Mouse (Mus musculus): Measurements from ENCODE around the gene Gsdma2. TPM values are rescaled to one million over a fixed set of nuclear protein-coding genes. Genes with fewer than 3 reads are reported as not detected.

Gsdma2 gene
- polyA plus RNA-seq, 1 experiment from 2014 or later: not detected

DNA sequence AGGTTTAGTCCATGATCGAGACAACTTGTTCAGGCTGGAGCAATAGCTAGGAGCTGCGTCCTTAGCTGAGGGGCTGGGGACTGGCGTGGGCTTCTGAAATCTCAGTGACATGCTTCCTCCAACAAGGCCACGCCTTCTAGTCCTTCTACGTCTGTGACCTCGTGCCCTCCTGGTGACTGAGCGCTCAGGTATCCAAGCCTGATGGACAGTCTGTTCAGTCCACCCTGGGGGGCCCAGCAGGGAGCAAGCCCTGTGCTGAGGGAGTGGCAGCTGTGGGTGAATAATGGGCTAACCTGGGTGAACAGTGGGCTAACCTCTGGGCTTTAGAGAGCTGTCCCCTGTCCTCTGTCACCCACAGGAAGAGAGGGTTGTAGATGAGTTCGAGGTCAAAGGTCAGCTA, 41.5 kb downstream of the Gsdma2 start:
- Histone ChIP-seq H3K27ac (ENCODE audit: low read depth, low read length) (no peak overlapping the region), H3K27me3 (replicated peaks; ENCODE audit: control insufficient read depth, insufficient read depth, low read length) (no peaks in the 10 kb centered on the region), H3K4me2 (ENCODE audit: low read length) (no peak overlapping the region), H3K4me1 (ENCODE audit: control insufficient read depth, insufficient read depth, low read length) (peaks cover 8% of the 10 kb centered on the region), H3K9ac (ENCODE audit: low read length) (no peak overlapping the region), H3K36me3 (ENCODE audit: control insufficient read depth, insufficient read depth, low read length) (peaks cover 75% of the 10 kb centered on the region), H3K4me3 (ENCODE audit: low read depth, low read length) (no peak overlapping the region), H3K9me3 (replicated peaks; ENCODE audit: control insufficient read depth, low read length) (no peaks in the 10 kb centered on the region)
- no peak for ATAC-seq
- WGBS: 85% methylated on average over 8 of the region's 8 CpGs
- DNase-seq (ENCODE audit: low spot score): no peak

GRCm38 (mm10) chr11:98693201-98693600, 46.6 kb downstream of the Gsdma2 start:
- Histone ChIP-seq H3K4me3 (ENCODE audit: low read depth, low read length) (no peak overlapping the region), H3K9ac (ENCODE audit: low read length) (no peak overlapping the region), H3K27me3 (replicated peaks; ENCODE audit: control insufficient read depth, insufficient read depth, low read length) (no peaks in the 10 kb centered on the region), H3K4me2 (ENCODE audit: low read length) (no peak overlapping the region), H3K36me3 (ENCODE audit: control insufficient read depth, insufficient read depth, low read length) (peaks cover 74% of the 10 kb centered on the region), H3K4me1 (ENCODE audit: control insufficient read depth, insufficient read depth, low read length) (no peaks in the 10 kb centered on the region), H3K9me3 (replicated peaks; ENCODE audit: control insufficient read depth, low read length) (no peaks in the 10 kb centered on the region), H3K27ac (ENCODE audit: low read depth, low read length) (no peak overlapping the region)
- DNase-seq (ENCODE audit: low spot score) (no peak), ATAC-seq (no peak)
- 76% methylated on average over 13 of the region's 13 CpGs for WGBS

GRCm38 (mm10) chr11:98693746-98694145, 47.2 kb downstream of the Gsdma2 start:
- no peak overlapping the region for H3K4me3 ChIP-seq (ENCODE audit: low read depth, low read length)
- no peak overlapping the region for H3K4me2 ChIP-seq (ENCODE audit: low read length)
- H3K27ac ChIP-seq (ENCODE audit: low read depth, low read length): no peak overlapping the region
- DNase-seq (ENCODE audit: low spot score) (no peak), ATAC-seq (no peak)
- H3K9me3 ChIP-seq (replicated peaks; ENCODE audit: control insufficient read depth, low read length): no peaks in the 10 kb centered on the region
- peaks cover 71% of the 10 kb centered on the region for H3K36me3 ChIP-seq (ENCODE audit: control insufficient read depth, insufficient read depth, low read length)
- no peak overlapping the region for H3K9ac ChIP-seq (ENCODE audit: low read length)
- WGBS: 91% methylated on average over 8 of the region's 9 CpGs
- no peaks in the 10 kb centered on the region for H3K27me3 ChIP-seq (replicated peaks; ENCODE audit: control insufficient read depth, insufficient read depth, low read length)
- no peaks in the 10 kb centered on the region for H3K4me1 ChIP-seq (ENCODE audit: control insufficient read depth, insufficient read depth, low read length)

DNA sequence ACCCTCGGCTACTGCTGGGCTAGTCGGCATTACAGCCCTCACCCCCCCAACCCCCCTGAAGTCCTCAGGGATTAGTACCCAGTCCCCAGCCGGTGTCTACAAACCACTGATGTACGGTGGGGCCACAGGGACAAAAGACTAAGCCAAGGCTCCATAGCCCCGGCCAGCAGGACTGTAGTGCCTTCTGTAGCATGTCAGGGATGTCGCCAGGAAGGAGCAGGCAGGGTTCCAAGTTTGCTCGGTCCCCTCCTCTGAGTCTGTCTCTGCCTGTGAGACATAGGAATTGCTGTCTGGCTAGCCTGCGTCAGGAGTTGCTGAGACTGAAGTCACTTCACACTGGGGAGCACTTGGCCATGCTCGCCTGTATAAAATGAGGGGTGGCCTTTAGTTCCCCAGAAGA, 47.7 kb downstream of the Gsdma2 start:
- Histone ChIP-seq H3K27ac (ENCODE audit: low read depth, low read length) (no peak overlapping the region), H3K9me3 (replicated peaks; ENCODE audit: control insufficient read depth, low read length) (no peaks in the 10 kb centered on the region), H3K4me2 (ENCODE audit: low read length) (no peak overlapping the region), H3K27me3 (replicated peaks; ENCODE audit: control insufficient read depth, insufficient read depth, low read length) (no peaks in the 10 kb centered on the region), H3K9ac (ENCODE audit: low read length) (no peak overlapping the region), H3K36me3 (ENCODE audit: control insufficient read depth, insufficient read depth, low read length) (peaks cover 68% of the 10 kb centered on the region), H3K4me1 (ENCODE audit: control insufficient read depth, insufficient read depth, low read length) (no peaks in the 10 kb centered on the region), H3K4me3 (ENCODE audit: low read depth, low read length) (no peak overlapping the region)
- 84% methylated on average over 9 of the region's 9 CpGs for WGBS
- ATAC-seq (no peak), DNase-seq (ENCODE audit: low spot score) (no peak)

DNA sequence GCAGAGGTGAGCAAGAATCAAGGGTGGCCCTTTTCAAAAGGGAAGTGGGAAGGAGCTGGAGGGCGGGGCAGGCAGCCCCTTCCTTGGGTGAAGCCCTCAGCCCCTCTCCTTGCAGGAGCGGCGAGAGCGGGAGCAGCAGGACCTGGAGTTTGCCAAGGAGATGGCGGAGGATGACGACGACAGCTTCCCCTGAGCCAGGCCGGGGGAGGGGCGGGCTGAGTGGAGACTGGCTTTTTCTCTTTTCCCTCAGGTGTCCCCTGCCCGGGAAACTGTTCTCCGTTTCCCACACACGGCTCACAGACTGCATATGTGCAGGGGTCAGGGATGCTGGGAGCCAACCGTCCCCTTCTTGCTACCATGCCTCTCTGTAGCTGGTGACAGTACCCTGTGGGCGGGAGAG, 48.8 kb downstream of the Gsdma2 start:
- WGBS: 77% methylated on average over 14 of the region's 14 CpGs
- no peaks in the 10 kb centered on the region for H3K4me1 ChIP-seq (ENCODE audit: control insufficient read depth, insufficient read depth, low read length)
- no peaks in the 10 kb centered on the region for H3K9me3 ChIP-seq (replicated peaks; ENCODE audit: control insufficient read depth, low read length)
- ATAC-seq (no peak), DNase-seq (ENCODE audit: low spot score) (no peak)
- H3K36me3 ChIP-seq (ENCODE audit: control insufficient read depth, insufficient read depth, low read length): peaks cover 57% of the 10 kb centered on the region
- no peak overlapping the region for H3K4me2 ChIP-seq (ENCODE audit: low read length)
- no peak overlapping the region for H3K27ac ChIP-seq (ENCODE audit: low read depth, low read length)
- no peaks in the 10 kb centered on the region for H3K27me3 ChIP-seq (replicated peaks; ENCODE audit: control insufficient read depth, insufficient read depth, low read length)
- H3K4me3 ChIP-seq (ENCODE audit: low read depth, low read length): no peak overlapping the region
- H3K9ac ChIP-seq (ENCODE audit: low read length): no peak overlapping the region

- no peak overlapping the region for H3K27ac ChIP-seq (ENCODE audit: low read depth, low read length)
- H3K4me1 ChIP-seq (ENCODE audit: control insufficient read depth, insufficient read depth, low read length): no peaks in the 10 kb centered on the region
- 88% methylated on average over 14 of the region's 14 CpGs for WGBS
- H3K4me3 ChIP-seq (ENCODE audit: low read depth, low read length): no peak overlapping the region
- no peak overlapping the region for H3K9ac ChIP-seq (ENCODE audit: low read length)
- ATAC-seq (no peak), DNase-seq (ENCODE audit: low spot score) (no peak)
- peaks cover 45% of the 10 kb centered on the region for H3K36me3 ChIP-seq (ENCODE audit: control insufficient read depth, insufficient read depth, low read length)
- H3K27me3 ChIP-seq (replicated peaks; ENCODE audit: control insufficient read depth, insufficient read depth, low read length): no peaks in the 10 kb centered on the region
- no peak overlapping the region for H3K4me2 ChIP-seq (ENCODE audit: low read length)
- H3K9me3 ChIP-seq (replicated peaks; ENCODE audit: control insufficient read depth, low read length): no peaks in the 10 kb centered on the region
Measured at GRCm38 (mm10) chr11:98696454-98697216, 50.1 kb downstream of the Gsdma2 start.

DNA sequence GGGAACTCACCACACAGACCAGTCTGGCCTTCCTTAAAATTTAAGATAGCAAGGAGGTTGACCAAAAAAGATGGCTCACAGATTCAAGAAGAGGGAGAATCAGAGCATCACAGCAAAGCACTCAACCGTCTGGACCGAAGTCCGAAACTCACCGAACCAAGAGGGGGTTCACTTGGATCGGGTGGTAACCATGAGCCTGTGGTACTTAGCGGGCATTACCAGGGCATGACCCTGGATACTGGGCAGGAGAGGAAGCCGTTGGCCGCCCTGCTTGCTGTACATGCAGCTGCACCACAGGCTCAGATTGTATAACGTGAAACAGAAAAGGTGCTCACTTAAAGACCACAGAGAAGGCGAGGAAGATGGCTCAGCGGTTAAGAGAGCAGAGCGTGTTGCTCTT, 50.7 kb downstream of the Gsdma2 start:
- no peaks in the 10 kb centered on the region for H3K9me3 ChIP-seq (replicated peaks; ENCODE audit: control insufficient read depth, low read length)
- no peak overlapping the region for H3K4me2 ChIP-seq (ENCODE audit: low read length)
- no peak overlapping the region for H3K9ac ChIP-seq (ENCODE audit: low read length)
- DNase-seq (ENCODE audit: low spot score) (no peak), ATAC-seq (no peak)
- no peaks in the 10 kb centered on the region for H3K4me1 ChIP-seq (ENCODE audit: control insufficient read depth, insufficient read depth, low read length)
- H3K36me3 ChIP-seq (ENCODE audit: control insufficient read depth, insufficient read depth, low read length): peaks cover 39% of the 10 kb centered on the region
- H3K27me3 ChIP-seq (replicated peaks; ENCODE audit: control insufficient read depth, insufficient read depth, low read length): no peaks in the 10 kb centered on the region
- H3K4me3 ChIP-seq (ENCODE audit: low read depth, low read length): no peak overlapping the region
- no peak overlapping the region for H3K27ac ChIP-seq (ENCODE audit: low read depth, low read length)
- WGBS: 90% methylated on average over 12 of the region's 12 CpGs

GRCm38 (mm10) chr11:98698849-98699640, 52.5 kb downstream of the Gsdma2 start:
- Histone ChIP-seq H3K9ac (ENCODE audit: low read length) (no peak overlapping the region), H3K4me3 (ENCODE audit: low read depth, low read length) (no peak overlapping the region), H3K36me3 (ENCODE audit: control insufficient read depth, insufficient read depth, low read length) (peaks cover 21% of the 10 kb centered on the region), H3K4me2 (ENCODE audit: low read length) (no peak overlapping the region), H3K27me3 (replicated peaks; ENCODE audit: control insufficient read depth, insufficient read depth, low read length) (no peaks in the 10 kb centered on the region), H3K4me1 (ENCODE audit: control insufficient read depth, insufficient read depth, low read length) (no peaks in the 10 kb centered on the region), H3K27ac (ENCODE audit: low read depth, low read length) (no peak overlapping the region), H3K9me3 (replicated peaks; ENCODE audit: control insufficient read depth, low read length) (no peaks in the 10 kb centered on the region)
- DNase-seq (ENCODE audit: low spot score): no peak
- no peak for ATAC-seq
- WGBS: 84% methylated on average over 16 of the region's 16 CpGs

- H3K27me3 ChIP-seq (replicated peaks; ENCODE audit: control insufficient read depth, insufficient read depth, low read length): no peaks in the 10 kb centered on the region
- no peak overlapping the region for H3K4me3 ChIP-seq (ENCODE audit: low read depth, low read length)
- H3K4me1 ChIP-seq (ENCODE audit: control insufficient read depth, insufficient read depth, low read length): no peaks in the 10 kb centered on the region
- peak; percentile 74 for DNase-seq (ENCODE audit: low spot score)
- H3K9me3 ChIP-seq (replicated peaks; ENCODE audit: control insufficient read depth, low read length): no peaks in the 10 kb centered on the region
- 44% methylated on average over 4 of the region's 4 CpGs for WGBS
- peak; percentile 67; the same call in 1 of the 2 replicates for ATAC-seq
- peaks cover 20% of the 10 kb centered on the region for H3K36me3 ChIP-seq (ENCODE audit: control insufficient read depth, insufficient read depth, low read length)
- H3K27ac ChIP-seq (ENCODE audit: low read depth, low read length): no peak overlapping the region
- no peak overlapping the region for H3K4me2 ChIP-seq (ENCODE audit: low read length)
- no peak overlapping the region for H3K9ac ChIP-seq (ENCODE audit: low read length)
Measured at GRCm38 (mm10) chr11:98699911-98700310, 53.4 kb downstream of the Gsdma2 start.

Measured in forebrain, embryonic 14.5 days (tissue).